Mouse (Mus musculus): ENCODE data around the gene Erh. TPM values are rescaled to one million over a fixed set of nuclear protein-coding genes. Genes with fewer than 3 reads are reported as not detected.
A peak's percentile ranks its signal among the peaks of the same experiment; 100 is the strongest.

Erh gene
- polyA plus RNA-seq, 1 experiment from 2014 or later, result 400 TPM

DNA sequence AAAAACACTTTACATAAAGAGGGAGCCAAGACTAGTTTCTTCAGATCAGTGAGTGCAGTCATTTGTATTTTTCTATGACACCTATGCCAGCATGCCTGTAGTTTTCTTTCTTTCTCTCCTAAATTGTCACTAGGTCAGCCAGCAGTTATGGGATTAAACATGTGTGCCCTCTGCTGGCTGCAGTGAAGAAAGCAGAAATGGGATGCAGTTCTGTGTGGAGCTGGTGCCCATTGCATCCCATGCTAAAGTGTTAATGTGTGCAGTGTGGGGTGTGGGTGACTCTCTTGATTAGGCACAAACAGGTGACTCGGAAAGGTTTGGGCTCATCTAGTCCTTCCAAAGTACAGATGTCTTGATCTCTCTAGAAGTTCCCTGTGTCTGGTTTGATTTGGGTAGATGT is 37.2 kb upstream of the Erh start:
- no peaks in the 10 kb centered on the region for H3K27me3 ChIP-seq (ENCODE audit: control insufficient read depth, insufficient read depth, low read length)
- no peak overlapping the region for H3K27ac ChIP-seq (ENCODE audit: low read depth, low read length)
- H3K36me3 ChIP-seq (ENCODE audit: control insufficient read depth, insufficient read depth, low read length), result no peaks in the 10 kb centered on the region; the same call in 1 of the 2 replicates
- ATAC-seq (replicated peaks; ENCODE audit: low FRiP score), result no peak
- H3K9me3 ChIP-seq (ENCODE audit: control insufficient read depth, low read length), result no peaks in the 10 kb centered on the region
- no peak overlapping the region for H3K9ac ChIP-seq (ENCODE audit: low read length)
- 68% methylated on average over 1 of the region's 1 CpGs for WGBS
- H3K4me2 ChIP-seq (ENCODE audit: low read depth, low read length, severe bottlenecking), result no peak overlapping the region
- no peaks in the 10 kb centered on the region for H3K4me1 ChIP-seq (replicated peaks; ENCODE audit: control insufficient read depth, insufficient read depth, low read length)
- DNase-seq (ENCODE audit: low spot score), result no peak
- H3K4me3 ChIP-seq (ENCODE audit: low read depth, low read length), result no peak overlapping the region

DNA sequence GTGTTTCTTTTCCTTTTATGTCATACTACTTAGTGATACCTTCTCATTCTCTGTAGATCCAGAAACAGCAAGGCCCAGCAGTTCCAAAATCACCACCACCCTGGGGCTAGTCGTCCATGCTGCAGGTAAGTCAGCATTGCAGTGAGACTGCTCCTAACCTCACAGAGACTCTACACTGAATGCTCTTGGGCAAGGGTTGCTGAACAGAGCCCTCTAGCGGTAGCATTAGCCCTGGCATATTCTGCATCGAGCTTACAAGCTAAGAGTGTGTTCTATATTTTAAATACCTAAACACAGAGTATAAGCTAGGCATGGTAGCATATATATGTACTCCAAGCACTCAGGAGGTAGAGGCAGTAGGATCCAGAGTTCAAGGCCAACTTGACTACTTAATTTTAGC is 29.0 kb upstream of the Erh start:
- DNase-seq (ENCODE audit: low spot score) (peak; percentile 71), ATAC-seq (replicated peaks; ENCODE audit: low FRiP score) (no peak)
- Histone ChIP-seq H3K27me3 (ENCODE audit: control insufficient read depth, insufficient read depth, low read length) (no peaks in the 10 kb centered on the region), H3K27ac (ENCODE audit: low read depth, low read length) (no peak overlapping the region), H3K36me3 (ENCODE audit: control insufficient read depth, insufficient read depth, low read length) (no peaks in the 10 kb centered on the region; the same call in 1 of the 2 replicates), H3K4me3 (ENCODE audit: low read depth, low read length) (no peak overlapping the region), H3K4me1 (replicated peaks; ENCODE audit: control insufficient read depth, insufficient read depth, low read length) (no peaks in the 10 kb centered on the region), H3K4me2 (ENCODE audit: low read depth, low read length, severe bottlenecking) (no peak overlapping the region), H3K9ac (ENCODE audit: low read length) (no peak overlapping the region), H3K9me3 (ENCODE audit: control insufficient read depth, low read length) (no peaks in the 10 kb centered on the region)
- WGBS, result 20% methylated on average over 3 of the region's 3 CpGs

DNA sequence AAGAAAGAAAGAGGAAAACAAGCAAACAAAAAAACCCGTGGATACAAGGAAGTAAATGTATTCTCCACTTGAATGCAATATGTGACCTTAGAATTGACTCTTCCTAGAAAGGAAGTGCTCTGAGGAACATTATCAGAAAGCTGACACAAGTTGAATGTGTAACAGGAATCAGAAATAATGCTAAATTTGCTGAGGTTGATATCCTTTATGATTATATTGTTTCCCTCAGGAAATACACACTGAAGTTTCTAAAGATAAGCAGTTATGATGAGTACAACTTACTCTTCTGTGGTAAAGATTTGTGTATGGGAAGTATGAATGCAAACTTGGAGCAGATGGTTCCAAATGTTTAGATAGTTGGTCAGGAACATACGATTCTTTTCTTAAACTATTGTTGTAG is 24.2 kb upstream of the Erh start:
- 95% methylated on average over 2 of the region's 2 CpGs for WGBS
- Histone ChIP-seq H3K4me2 (ENCODE audit: low read depth, low read length, severe bottlenecking) (no peak overlapping the region), H3K36me3 (ENCODE audit: control insufficient read depth, insufficient read depth, low read length) (no peaks in the 10 kb centered on the region)

DNA sequence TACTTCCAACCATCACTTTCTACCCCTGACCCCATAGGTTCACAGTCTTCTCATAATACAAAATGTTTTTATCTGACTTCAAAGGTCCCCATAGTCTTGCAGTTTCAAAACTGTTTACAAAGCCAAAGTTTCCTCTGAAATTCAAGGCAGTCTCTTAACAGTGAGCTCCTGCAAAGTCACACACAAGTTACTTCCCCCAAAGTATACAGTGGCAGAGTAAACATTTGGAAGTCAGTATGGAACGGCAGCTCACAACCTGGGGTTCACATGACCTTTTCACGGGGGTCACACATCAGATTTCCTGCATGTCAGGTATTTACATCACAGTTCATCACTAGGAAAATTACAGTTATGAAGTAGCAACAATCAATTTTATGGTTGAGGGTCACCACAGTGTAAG is 19.8 kb upstream of the Erh start:
- Histone ChIP-seq H3K4me1 (replicated peaks; ENCODE audit: control insufficient read depth, insufficient read depth, low read length) (no peaks in the 10 kb centered on the region), H3K36me3 (ENCODE audit: control insufficient read depth, insufficient read depth, low read length) (no peaks in the 10 kb centered on the region), H3K27me3 (ENCODE audit: control insufficient read depth, insufficient read depth, low read length) (no peaks in the 10 kb centered on the region), H3K9me3 (ENCODE audit: control insufficient read depth, low read length) (no peaks in the 10 kb centered on the region), H3K27ac (ENCODE audit: low read depth, low read length) (no peak overlapping the region), H3K4me3 (ENCODE audit: low read depth, low read length) (no peak overlapping the region), H3K4me2 (ENCODE audit: low read depth, low read length, severe bottlenecking) (no peak overlapping the region), H3K9ac (ENCODE audit: low read length) (no peak overlapping the region)
- ATAC-seq (replicated peaks; ENCODE audit: low FRiP score) (no peak), DNase-seq (ENCODE audit: low spot score) (no peak)
- 89% methylated on average over 2 of the region's 2 CpGs for WGBS

More for the DNA sequence above, 24.2 kb upstream of the Erh start:
- Histone ChIP-seq H3K27ac (ENCODE audit: low read depth, low read length) (no peak overlapping the region), H3K4me1 (replicated peaks; ENCODE audit: control insufficient read depth, insufficient read depth, low read length) (no peaks in the 10 kb centered on the region), H3K9me3 (ENCODE audit: control insufficient read depth, low read length) (no peaks in the 10 kb centered on the region), H3K9ac (ENCODE audit: low read length) (no peak overlapping the region), H3K4me3 (ENCODE audit: low read depth, low read length) (no peak overlapping the region), H3K27me3 (ENCODE audit: control insufficient read depth, insufficient read depth, low read length) (no peaks in the 10 kb centered on the region)
- ATAC-seq (replicated peaks; ENCODE audit: low FRiP score) (no peak), DNase-seq (ENCODE audit: low spot score) (no peak)

DNA sequence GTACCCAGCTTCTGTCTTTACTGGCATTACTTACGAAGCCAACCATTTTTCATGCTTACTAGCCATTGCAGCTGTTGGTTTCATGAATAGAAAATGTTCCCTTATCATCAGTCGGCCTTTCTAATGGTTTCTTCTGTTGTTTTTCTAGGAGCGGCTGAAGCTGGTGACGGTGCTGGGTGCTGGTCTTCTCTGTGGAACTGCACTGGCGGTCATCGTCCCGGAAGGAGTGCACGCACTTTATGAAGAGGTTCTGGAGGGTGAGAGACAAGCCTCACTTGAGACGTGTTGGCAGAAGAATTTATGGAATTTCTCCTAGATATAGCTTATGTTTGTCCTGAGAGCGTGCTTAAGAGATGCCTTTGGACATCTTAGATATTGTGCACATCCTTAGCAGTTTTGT is 18.2 kb upstream of the Erh start:
- H3K4me2 ChIP-seq (ENCODE audit: low read depth, low read length, severe bottlenecking), result no peak overlapping the region
- H3K4me1 ChIP-seq (replicated peaks; ENCODE audit: control insufficient read depth, insufficient read depth, low read length), result no peaks in the 10 kb centered on the region
- no peaks in the 10 kb centered on the region for H3K27me3 ChIP-seq (ENCODE audit: control insufficient read depth, insufficient read depth, low read length)
- ATAC-seq (replicated peaks; ENCODE audit: low FRiP score), result no peak
- no peak for DNase-seq (ENCODE audit: low spot score)
- WGBS, result 93% methylated on average over 10 of the region's 10 CpGs
- H3K4me3 ChIP-seq (ENCODE audit: low read depth, low read length), result no peak overlapping the region
- no peak overlapping the region for H3K27ac ChIP-seq (ENCODE audit: low read depth, low read length)
- H3K9me3 ChIP-seq (ENCODE audit: control insufficient read depth, low read length), result no peaks in the 10 kb centered on the region
- H3K9ac ChIP-seq (ENCODE audit: low read length), result no peak overlapping the region
- no peaks in the 10 kb centered on the region for H3K36me3 ChIP-seq (ENCODE audit: control insufficient read depth, insufficient read depth, low read length)

DNA sequence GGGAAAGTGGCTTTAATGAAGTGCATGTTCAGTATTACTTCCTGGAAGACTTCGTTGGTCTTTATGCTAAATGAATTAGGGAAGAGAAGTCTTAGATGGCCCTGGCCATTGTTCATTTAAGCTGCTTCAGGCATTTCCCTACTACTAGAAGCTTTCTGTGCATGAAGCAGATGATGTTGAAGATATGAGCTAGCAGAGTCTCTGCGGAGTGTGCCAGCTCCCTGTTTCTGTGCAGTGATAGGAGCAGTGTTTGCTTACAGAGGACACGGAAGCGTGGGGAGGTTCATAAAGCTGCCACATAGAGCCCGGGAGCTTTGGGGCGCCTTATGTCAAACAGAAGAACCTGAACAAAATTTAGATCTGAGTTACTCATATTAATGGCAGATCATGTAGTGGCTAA is 14.5 kb upstream of the Erh start:
- Histone ChIP-seq H3K4me2 (ENCODE audit: low read depth, low read length, severe bottlenecking) (no peak overlapping the region), H3K4me1 (replicated peaks; ENCODE audit: control insufficient read depth, insufficient read depth, low read length) (no peaks in the 10 kb centered on the region), H3K36me3 (ENCODE audit: control insufficient read depth, insufficient read depth, low read length) (no peaks in the 10 kb centered on the region), H3K9ac (ENCODE audit: low read length) (no peak overlapping the region), H3K9me3 (ENCODE audit: control insufficient read depth, low read length) (no peaks in the 10 kb centered on the region), H3K27ac (ENCODE audit: low read depth, low read length) (no peak overlapping the region), H3K27me3 (ENCODE audit: control insufficient read depth, insufficient read depth, low read length) (no peaks in the 10 kb centered on the region), H3K4me3 (ENCODE audit: low read depth, low read length) (no peak overlapping the region)
- DNase-seq (ENCODE audit: low spot score), result no peak
- 91% methylated on average over 6 of the region's 6 CpGs for WGBS
- ATAC-seq (replicated peaks; ENCODE audit: low FRiP score), result no peak

DNA sequence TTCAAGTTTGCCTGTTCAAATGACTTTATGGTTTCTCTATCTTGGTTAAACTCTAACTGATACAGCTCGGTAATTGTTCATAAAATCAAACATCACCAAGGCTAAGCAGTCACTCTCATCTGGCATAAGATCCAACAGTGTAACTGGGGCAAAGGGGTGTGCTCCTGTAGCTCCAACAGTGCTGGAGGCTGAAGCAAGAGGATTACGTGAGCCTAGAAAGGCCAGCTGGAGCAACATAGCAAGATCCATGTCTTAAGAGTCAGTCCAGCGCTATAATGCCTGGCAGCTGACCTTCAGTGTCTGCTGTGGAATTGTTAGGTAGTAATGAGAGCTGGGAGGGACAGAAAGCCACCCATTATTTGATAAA is 10.5 kb upstream of the Erh start:
- ATAC-seq (replicated peaks; ENCODE audit: low FRiP score) (no peak), DNase-seq (ENCODE audit: low spot score) (no peak)
- WGBS, result 91% methylated on average over 3 of the region's 3 CpGs
- Histone ChIP-seq H3K36me3 (ENCODE audit: control insufficient read depth, insufficient read depth, low read length) (no peaks in the 10 kb centered on the region; the same call in 1 of the 2 replicates), H3K9ac (ENCODE audit: low read length) (no peak overlapping the region), H3K4me2 (ENCODE audit: low read depth, low read length, severe bottlenecking) (no peak overlapping the region), H3K4me1 (replicated peaks; ENCODE audit: control insufficient read depth, insufficient read depth, low read length) (no peaks in the 10 kb centered on the region), H3K9me3 (ENCODE audit: control insufficient read depth, low read length) (no peaks in the 10 kb centered on the region), H3K4me3 (ENCODE audit: low read depth, low read length) (no peak overlapping the region), H3K27me3 (ENCODE audit: control insufficient read depth, insufficient read depth, low read length) (no peaks in the 10 kb centered on the region), H3K27ac (ENCODE audit: low read depth, low read length) (no peak overlapping the region)

DNA sequence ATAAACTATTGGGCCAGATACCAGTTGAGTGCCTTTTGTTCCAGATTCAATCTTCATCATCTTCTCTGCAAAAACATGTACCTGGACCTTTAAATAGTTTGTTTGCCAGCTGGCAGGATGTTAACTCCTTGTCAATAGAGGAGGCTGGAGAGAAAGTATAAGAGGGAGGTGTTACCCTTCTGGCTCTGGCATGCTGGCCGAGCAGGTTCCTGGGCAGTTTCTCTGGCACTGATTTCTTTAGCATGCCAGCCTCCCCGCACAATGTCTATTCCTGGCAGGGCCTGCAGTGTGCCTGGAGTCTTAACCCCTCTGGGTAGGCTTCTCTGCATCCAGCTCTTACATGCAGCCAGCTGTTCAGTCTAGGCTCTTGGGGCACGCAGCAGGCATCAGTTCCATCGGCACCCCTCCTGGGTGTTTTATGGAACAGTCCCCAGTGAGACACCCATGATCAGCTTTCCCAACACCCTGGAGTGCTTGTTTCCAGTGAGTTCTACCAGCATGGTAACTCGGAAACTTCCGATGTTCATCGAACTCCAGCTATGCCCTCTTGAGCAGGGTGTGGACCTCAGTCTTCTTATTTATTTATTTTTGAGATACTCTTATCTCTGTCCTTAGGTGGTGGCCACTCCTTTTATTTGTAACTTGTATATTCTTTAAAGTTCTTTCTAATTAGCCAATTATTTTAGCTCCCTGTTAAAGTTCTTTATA is 10.0 kb upstream of the Erh start:
- Histone ChIP-seq H3K27ac (ENCODE audit: low read depth, low read length) (no peak overlapping the region), H3K9me3 (ENCODE audit: control insufficient read depth, low read length) (no peaks in the 10 kb centered on the region), H3K4me1 (replicated peaks; ENCODE audit: control insufficient read depth, insufficient read depth, low read length) (no peaks in the 10 kb centered on the region), H3K9ac (ENCODE audit: low read length) (no peak overlapping the region), H3K27me3 (ENCODE audit: control insufficient read depth, insufficient read depth, low read length) (no peaks in the 10 kb centered on the region), H3K4me3 (ENCODE audit: low read depth, low read length) (no peak overlapping the region), H3K36me3 (ENCODE audit: control insufficient read depth, insufficient read depth, low read length) (no peaks in the 10 kb centered on the region; the same call in 1 of the 2 replicates), H3K4me2 (ENCODE audit: low read depth, low read length, severe bottlenecking) (no peak overlapping the region)
- ATAC-seq (replicated peaks; ENCODE audit: low FRiP score), result no peak
- 95% methylated on average over 7 of the region's 7 CpGs for WGBS
- DNase-seq (ENCODE audit: low spot score), result no peak

DNA sequence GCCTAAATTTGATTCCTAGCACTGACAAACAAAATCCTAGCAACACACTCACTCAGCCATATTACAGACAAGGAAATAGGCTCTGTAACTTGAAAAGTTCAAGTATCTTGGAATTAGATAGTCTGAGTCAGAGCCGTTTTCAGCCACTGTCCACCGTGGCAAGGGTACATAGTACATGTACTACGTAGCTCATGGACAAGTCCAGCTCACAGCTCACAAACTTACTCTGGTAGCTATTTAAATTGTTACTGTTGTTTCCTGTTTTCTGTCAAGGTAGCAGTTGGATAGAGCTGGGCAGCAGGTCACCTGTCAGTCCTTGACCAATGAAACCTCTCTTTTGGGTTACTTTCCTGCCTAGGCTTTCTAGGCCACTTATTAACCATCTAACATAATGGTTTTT is 2.2 kb upstream of the Erh start:
- Histone ChIP-seq H3K4me3 (ENCODE audit: low read depth, low read length) (no peak overlapping the region), H3K27ac (ENCODE audit: low read depth, low read length) (no peak overlapping the region), H3K9ac (ENCODE audit: low read length) (no peak overlapping the region), H3K4me2 (ENCODE audit: low read depth, low read length, severe bottlenecking) (no peak overlapping the region), H3K27me3 (ENCODE audit: control insufficient read depth, insufficient read depth, low read length) (no peaks in the 10 kb centered on the region), H3K36me3 (ENCODE audit: control insufficient read depth, insufficient read depth, low read length) (no peaks in the 10 kb centered on the region; the same call in 1 of the 2 replicates), H3K9me3 (ENCODE audit: control insufficient read depth, low read length) (no peaks in the 10 kb centered on the region), H3K4me1 (replicated peaks; ENCODE audit: control insufficient read depth, insufficient read depth, low read length) (no peaks in the 10 kb centered on the region; the same call in 1 of the 2 replicates)
- 92% methylated on average over 3 of the region's 3 CpGs for WGBS
- DNase-seq (ENCODE audit: low spot score) (no peak), ATAC-seq (replicated peaks; ENCODE audit: low FRiP score) (no peak)
